Mouse (Mus musculus): ENCODE measurements around the gene Prkaa1.

DNA sequence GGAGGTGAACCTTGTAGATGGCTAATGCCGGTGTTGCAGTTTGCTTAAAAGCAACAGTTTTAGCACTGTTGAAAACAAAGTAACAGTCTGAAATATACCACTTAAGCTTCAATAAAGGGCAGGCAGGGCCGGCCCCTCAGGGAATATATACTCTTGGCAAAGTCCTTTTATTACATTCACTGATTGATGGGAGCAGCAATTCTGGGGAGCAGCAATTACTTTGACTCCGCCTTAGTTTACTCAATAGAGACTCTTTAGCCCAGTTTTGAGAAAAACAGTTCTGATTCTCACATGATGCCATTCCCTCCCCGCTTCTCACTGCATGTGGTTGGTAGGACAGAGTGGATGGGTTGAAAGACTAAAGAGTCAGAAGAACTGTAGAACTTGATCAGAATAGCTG, 5.5 kb downstream of the Prkaa1 start:
- no peak for TF ChIP-seq POLR2A (IDR thresholded peaks at IDR 0.05; ENCODE audit: low read depth, low read length)
- TF ChIP-seq CTCF (IDR thresholded peaks at IDR 0.05; ENCODE audit: extremely low read depth, insufficient read depth, insufficient read length, insufficient replicate concordance): no peak
